Mouse (Mus musculus): ENCODE results near the gene Rock2.

- TF ChIP-seq CTCF (IDR thresholded peaks at IDR 0.05; ENCODE audit: low read depth, low read length) (no peak), POLR2A (IDR thresholded peaks at IDR 0.05; ENCODE audit: insufficient read depth, low read length) (no peak), EP300 (IDR thresholded peaks at IDR 0.05; ENCODE audit: insufficient read depth, low read depth, low read length) (no peak)
These were observed 21.7 kb upstream of the Rock2 start for GRCm38 (mm10) chr12:16872926-16873464.

All from ES-Bruce4 (cell line).